Mouse (Mus musculus): ENCODE measurements at regions not wholly inside any gene's neighbourhood (a gene's known extent, or its start where the extent isn't known, plus 50 kb on each side); places are given as distances from the start of the nearest gene placed in this dataset.

- no peak for DNase-seq
Observed at GRCm38 (mm10) chr1:18668901-18669300, 404.0 kb upstream of the Defb41 start.

- DNase-seq, result peak; percentile 14
Observed at GRCm38 (mm10) chr1:18668265-18668664, 403.3 kb upstream of the Defb41 start.

- no peak for DNase-seq
Observed at GRCm38 (mm10) chr1:18640858-18641257, 375.9 kb upstream of the Defb41 start.

GRCm38 (mm10) chr1:18639460-18640300 lies 374.7 kb upstream of the Defb41 start:
- no peak for DNase-seq

- no peak for DNase-seq
Observed at GRCm38 (mm10) chr1:18637334-18637733, 372.4 kb upstream of the Defb41 start.

- no peak for DNase-seq
Observed at GRCm38 (mm10) chr1:18610231-18610630, 345.3 kb upstream of the Defb41 start.

GRCm38 (mm10) chr1:18599864-18600263 lies 334.9 kb upstream of the Defb41 start:
- no peak for DNase-seq

- no peak for DNase-seq
Observed at GRCm38 (mm10) chr1:18598908-18599307, 334.0 kb upstream of the Defb41 start.

GRCm38 (mm10) chr1:18583358-18584128 lies 318.6 kb upstream of the Defb41 start:
- no peak for DNase-seq

- peak; percentile 8 for DNase-seq
Observed at GRCm38 (mm10) chr1:18578625-18579024, 313.7 kb upstream of the Defb41 start.

GRCm38 (mm10) chr1:18567086-18567485 lies 302.1 kb upstream of the Defb41 start:
- DNase-seq, result no peak

- peak; percentile 9 for DNase-seq
Observed at GRCm38 (mm10) chr1:18551211-18551610, 286.3 kb upstream of the Defb41 start.

- no peak for DNase-seq
Observed at GRCm38 (mm10) chr1:18531702-18532101, 266.8 kb upstream of the Defb41 start.

GRCm38 (mm10) chr1:18524485-18524884 lies 259.5 kb upstream of the Defb41 start:
- no peak for DNase-seq

GRCm38 (mm10) chr1:18522902-18523301 lies 258.0 kb upstream of the Defb41 start:
- DNase-seq, result no peak

GRCm38 (mm10) chr1:18512764-18513163 lies 247.8 kb upstream of the Defb41 start:
- no peak for DNase-seq

- DNase-seq, result no peak
Observed at GRCm38 (mm10) chr1:18498556-18498955, 233.6 kb upstream of the Defb41 start.

GRCm38 (mm10) chr1:18468496-18468895 lies 203.6 kb upstream of the Defb41 start:
- DNase-seq, result no peak

GRCm38 (mm10) chr1:18465303-18465829 lies 200.4 kb upstream of the Defb41 start:
- DNase-seq, result no peak

- no peak for DNase-seq
Observed at GRCm38 (mm10) chr1:18463218-18463617, 198.3 kb upstream of the Defb41 start.

- DNase-seq, result no peak
Observed at GRCm38 (mm10) chr1:18416297-18416732, 151.4 kb upstream of the Defb41 start.

GRCm38 (mm10) chr1:18415879-18416278 lies 150.9 kb upstream of the Defb41 start:
- DNase-seq, result no peak

- no peak for DNase-seq
Observed at GRCm38 (mm10) chr1:18412746-18413145, 147.8 kb upstream of the Defb41 start.

GRCm38 (mm10) chr1:18389591-18389990 lies 124.7 kb upstream of the Defb41 start:
- DNase-seq, result no peak
